Mouse (Mus musculus) E14TG2a.4 (cell line): ENCODE measurements at regions not wholly inside any gene's neighbourhood (a gene's known extent, or its start where the extent isn't known, plus 50 kb on each side); places are given as distances from the start of the nearest gene placed in this dataset.

Experiments
- H3K27me3 ChIP-seq: 2 replicates; pipeline ENCODE4 v1.6.1; 2014; ENCODE audit warnings: low read length, control low read depth; ENCODE audit not compliant: insufficient read depth
- H3K36me3 ChIP-seq: 2 replicates; pipeline ENCODE4 v1.6.1; 2014; ENCODE audit warnings: low read length, control low read depth; ENCODE audit not compliant: insufficient read depth
- H3K4me1 ChIP-seq: replicated peaks from 2 replicates; pipeline ENCODE4 v1.6.1; 2014; ENCODE audit warnings: low read depth, low read length, control low read depth
- H3K4me3 ChIP-seq: replicated peaks from 2 replicates; pipeline ENCODE4 v1.5.1; 2014; ENCODE audit warnings: mild to moderate bottlenecking, low read length
- H3K9me3 ChIP-seq: 2 replicates; pipeline ENCODE4 v1.6.1; 2014; ENCODE audit warnings: low read length, control low read depth
- CTCF ChIP-seq: conservative IDR thresholded peaks from 2 replicates; pipeline ENCODE4 v1.5.1; 2014; ENCODE audit warnings: low read length
- NANOG ChIP-seq: IDR thresholded peaks from 2 replicates; pipeline ENCODE4 v1.6.1; 2014; ENCODE audit warnings: borderline replicate concordance, low read length, mixed read lengths
- POU5F1 ChIP-seq: IDR thresholded peaks from 2 replicates; pipeline ENCODE4 v1.6.1; 2014; ENCODE audit warnings: low read length, borderline replicate concordance

- H3K36me3 ChIP-seq = no peaks in the 10 kb centered on the region
- no peak for TF ChIP-seq CTCF
- no peak for TF ChIP-seq POU5F1
- no peak for TF ChIP-seq NANOG
- 0 out of 2 replicates have a peak, but pooled peaks cover 3% of the 10 kb centered on the region for H3K27me3 ChIP-seq
- no peaks in the 10 kb centered on the region for H3K4me1 ChIP-seq
- no peak overlapping the region for H3K4me3 ChIP-seq
- H3K9me3 ChIP-seq = no peaks in the 10 kb centered on the region
Observed at GRCm38 (mm10) chr15:67278869-67279268, 778.2 kb upstream of the Lrrc6 start.

- H3K4me3 ChIP-seq = no peak overlapping the region
- H3K27me3 ChIP-seq = 0 out of 2 replicates have a peak, but pooled peaks cover 3% of the 10 kb centered on the region
Observed at GRCm38 (mm10) chr15:67275058-67275457, 774.3 kb upstream of the Lrrc6 start.

GRCm38 (mm10) chr15:67272397-67272796 lies 771.7 kb upstream of the Lrrc6 start:
- H3K9me3 ChIP-seq = peaks cover 13% of the 10 kb centered on the region
- H3K4me3 ChIP-seq = no peak overlapping the region
- no peaks in the 10 kb centered on the region for H3K36me3 ChIP-seq
- no peaks in the 10 kb centered on the region for H3K4me1 ChIP-seq
- 0 out of 2 replicates have a peak, but pooled peaks cover 3% of the 10 kb centered on the region for H3K27me3 ChIP-seq
- no peak for TF ChIP-seq POU5F1
- TF ChIP-seq CTCF = no peak
- TF ChIP-seq NANOG = no peak

More at GRCm38 (mm10) chr15:67275058-67275457, 774.3 kb upstream of the Lrrc6 start:
- no peaks in the 10 kb centered on the region for H3K36me3 ChIP-seq
- H3K9me3 ChIP-seq = peaks cover 13% of the 10 kb centered on the region
- TF ChIP-seq CTCF (no peak), NANOG (no peak), POU5F1 (no peak)
- H3K4me1 ChIP-seq = no peaks in the 10 kb centered on the region

- H3K9me3 ChIP-seq = no peaks in the 10 kb centered on the region
- no peaks in the 10 kb centered on the region for H3K36me3 ChIP-seq
- H3K27me3 ChIP-seq = no peaks in the 10 kb centered on the region
- H3K4me3 ChIP-seq = no peak overlapping the region
- TF ChIP-seq POU5F1 (no peak), NANOG (no peak), CTCF (no peak)
- H3K4me1 ChIP-seq = no peaks in the 10 kb centered on the region
Observed at GRCm38 (mm10) chr15:67263723-67264122, 763.0 kb upstream of the Lrrc6 start.

GRCm38 (mm10) chr15:67263313-67263712 lies 762.6 kb upstream of the Lrrc6 start:
- TF ChIP-seq POU5F1 (no peak), NANOG (no peak), CTCF (no peak)
- H3K4me1 ChIP-seq = no peaks in the 10 kb centered on the region
- H3K27me3 ChIP-seq = no peaks in the 10 kb centered on the region
- H3K9me3 ChIP-seq = no peaks in the 10 kb centered on the region
- no peaks in the 10 kb centered on the region for H3K36me3 ChIP-seq
- H3K4me3 ChIP-seq = no peak overlapping the region

- no peak for TF ChIP-seq POU5F1
- TF ChIP-seq CTCF = no peak
- no peak for TF ChIP-seq NANOG
- H3K4me3 ChIP-seq = no peak overlapping the region
- no peaks in the 10 kb centered on the region for H3K4me1 ChIP-seq
- H3K36me3 ChIP-seq = no peaks in the 10 kb centered on the region
- H3K27me3 ChIP-seq = no peaks in the 10 kb centered on the region
- no peaks in the 10 kb centered on the region for H3K9me3 ChIP-seq
Observed at GRCm38 (mm10) chr15:67262269-67262668, 761.6 kb upstream of the Lrrc6 start.

- H3K4me3 ChIP-seq = no peak overlapping the region
- H3K27me3 ChIP-seq = no peaks in the 10 kb centered on the region
- H3K9me3 ChIP-seq = no peaks in the 10 kb centered on the region
- no peak for TF ChIP-seq NANOG
- TF ChIP-seq POU5F1 = no peak
- TF ChIP-seq CTCF = no peak
- no peaks in the 10 kb centered on the region for H3K36me3 ChIP-seq
- no peaks in the 10 kb centered on the region for H3K4me1 ChIP-seq
Observed at GRCm38 (mm10) chr15:67260666-67261065, 760.0 kb upstream of the Lrrc6 start.

GRCm38 (mm10) chr15:67249147-67249546 lies 748.4 kb upstream of the Lrrc6 start:
- Histone ChIP-seq H3K4me3 (no peak overlapping the region), H3K4me1 (no peaks in the 10 kb centered on the region), H3K36me3 (no peaks in the 10 kb centered on the region), H3K9me3 (no peaks in the 10 kb centered on the region), H3K27me3 (no peaks in the 10 kb centered on the region)
- TF ChIP-seq NANOG (no peak), POU5F1 (no peak), CTCF (no peak)

- no peaks in the 10 kb centered on the region for H3K9me3 ChIP-seq
- TF ChIP-seq POU5F1 (no peak), CTCF (no peak), NANOG (no peak)
- H3K4me1 ChIP-seq = no peaks in the 10 kb centered on the region
- H3K27me3 ChIP-seq = no peaks in the 10 kb centered on the region
- H3K36me3 ChIP-seq = no peaks in the 10 kb centered on the region
- H3K4me3 ChIP-seq = no peak overlapping the region
Observed at GRCm38 (mm10) chr15:67248471-67248870, 747.8 kb upstream of the Lrrc6 start.
